8 mouse cellular contexts compared by ENCODE assay signal in the genomic region with DNA sequence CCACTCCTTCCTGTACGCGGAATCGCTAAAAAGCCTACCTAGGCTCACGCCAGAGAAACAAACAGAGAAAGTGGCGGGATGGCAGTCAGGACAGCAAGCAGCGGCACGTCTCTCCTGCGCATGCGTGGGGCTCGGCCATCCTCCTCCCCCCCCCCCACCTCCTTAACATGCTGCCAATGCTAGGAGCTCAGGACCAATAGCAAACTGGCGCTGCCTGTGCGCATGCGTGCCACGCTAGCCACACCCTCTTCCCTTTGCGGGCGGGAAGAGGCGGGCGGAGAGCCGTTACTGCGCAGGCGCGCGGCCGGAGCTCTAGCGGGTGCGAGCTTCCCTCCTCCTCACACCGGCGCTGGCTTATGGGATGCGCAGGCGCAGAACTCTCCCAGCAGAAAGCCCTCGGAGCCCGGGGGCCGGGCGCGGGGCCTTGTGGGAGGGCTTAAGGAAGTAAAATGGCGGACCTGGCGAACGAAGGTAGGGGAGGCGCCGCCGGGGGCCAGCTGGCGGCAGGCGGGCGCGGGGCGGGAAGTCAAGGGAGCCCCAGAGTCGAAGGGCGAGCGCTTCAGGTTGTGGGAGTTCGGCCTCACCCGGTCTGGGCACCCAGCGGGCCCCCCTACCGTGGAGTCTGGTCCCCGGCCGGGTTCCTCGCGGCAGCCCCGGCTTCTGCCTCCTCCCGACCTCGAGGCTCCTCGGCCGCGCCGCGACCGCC. TPM values are rescaled to one million over a fixed set of nuclear protein-coding genes. Genes with fewer than 3 reads are reported as not detected.
DNase-seq lines count a peak whose midpoint lies in the region; ATAC-seq and TF ChIP-seq lines count a peak whose summit lies in the region.

Gene Ranbp3, plus strand, starts transcription at position 354 of the 706 bp plus-strand sequence.

- peaks cover 11 to 21% of the 10 kb centered on the region in 2 experiments for H3K36me3 ChIP-seq in MEL (ENCODE audit: control insufficient read depth in 1 of 2, insufficient read depth in 2 of 2, low read length in 2 of 2)
- H3K36me3 ChIP-seq in forebrain, postnatal 0 days (ENCODE audit: insufficient read depth): peaks cover 11% of the 10 kb centered on the region; the same call in 1 of the 2 replicates
- H3K36me3 ChIP-seq in lung, embryonic 15.5 days: peaks cover 21% of the 10 kb centered on the region

- WGBS in cerebellum, adult 2 months: under 1% methylated on average over 65 of the region's 66 CpGs
- under 1% methylated on average over 57 of the region's 66 CpGs for WGBS in forebrain, postnatal 0 days
- WGBS in lung, embryonic 15.5 days: under 1% methylated on average over 60 of the region's 66 CpGs

- TF ChIP-seq POLR2A in MEL (IDR thresholded peaks at IDR 0.05; ENCODE audit: control insufficient read depth in 1 of 2, insufficient read depth in 1 of 2, low read depth in 1 of 2, low read length in 2 of 2, poor library complexity in 1 of 2): peak; percentile 56 to 96
- TF ChIP-seq POLR2A in cerebellum, adult 2 months (IDR thresholded peaks at IDR 0.05; ENCODE audit: borderline replicate concordance, insufficient read depth, low read length): peak; percentile 98

- no peak for TF ChIP-seq EP300 in MEL (IDR thresholded peaks at IDR 0.05; ENCODE audit: low read depth in 1 of 2, low read length in 2 of 2)

- DNase-seq in MEL (ENCODE audit: low read depth, low spot score): peak; percentile 99
- DNase-seq in cerebellum, adult 2 months: peak; percentile 99 to 100
- peak; percentile 100 for DNase-seq in forebrain, postnatal 0 days
- peak; percentile 100 for DNase-seq in heart, postnatal 4 days
- DNase-seq in layer of hippocampus, adult 8-10 months (ENCODE audit: low spot score in 2 of 2): peak; percentile 99
- DNase-seq in ovary, adult 18-20 months (ENCODE audit: low spot score): peak; percentile 100
- peak; percentile 100 for DNase-seq in thymus, postnatal 0 days (ENCODE audit: low spot score)

- H3K4me3 ChIP-seq in MEL (ENCODE audit: control insufficient read depth in 1 of 2, insufficient read depth in 1 of 2, low read depth in 2 of 2, low read length in 2 of 2): peak within 1 kb of the TSS; percentile 92 to 96
- H3K4me3 ChIP-seq in cerebellum, adult 2 months (replicated peaks; ENCODE audit: insufficient read depth, low read depth, low read length): peak within 1 kb of the TSS; percentile 91
- peak within 1 kb of the TSS; percentile 84 for H3K4me3 ChIP-seq in forebrain, postnatal 0 days (ENCODE audit: low read depth, low read length)
- H3K4me3 ChIP-seq in lung, embryonic 15.5 days: peak within 1 kb of the TSS; percentile 69

- peak within 1 kb of the TSS; percentile 87 for H3K4me2 ChIP-seq in forebrain, postnatal 0 days (ENCODE audit: low read depth)
- H3K4me2 ChIP-seq in lung, embryonic 15.5 days: peak within 1 kb of the TSS; percentile 70

- peaks cover 52% of the 10 kb centered on the region for H3K79me2 ChIP-seq in MEL (ENCODE audit: control insufficient read depth, insufficient read depth, low read length, poor library complexity)

- H3K9me3 ChIP-seq in MEL (replicated peaks; ENCODE audit: insufficient read depth, low read length): no peaks in the 10 kb centered on the region
- H3K9me3 ChIP-seq in forebrain, postnatal 0 days (ENCODE audit: low read length): no peaks in the 10 kb centered on the region
- H3K9me3 ChIP-seq in lung, embryonic 15.5 days: no peaks in the 10 kb centered on the region

- no peaks in the 10 kb centered on the region for H3K27me3 ChIP-seq in MEL (ENCODE audit: control insufficient read depth in 1 of 2, insufficient read depth in 2 of 2, low read length in 2 of 2)
- H3K27me3 ChIP-seq in cerebellum, adult 2 months (ENCODE audit: control insufficient read depth, insufficient read depth, low read length): no peaks in the 10 kb centered on the region
- no peaks in the 10 kb centered on the region for H3K27me3 ChIP-seq in forebrain, postnatal 0 days (ENCODE audit: insufficient read depth, low read length)
- H3K27me3 ChIP-seq in lung, embryonic 15.5 days: 0 out of 2 replicates have a peak, but pooled peaks cover 4% of the 10 kb centered on the region

- no peak for TF ChIP-seq RAD21 in MEL (IDR thresholded peaks at IDR 0.05; ENCODE audit: low read depth, low read length)

- peaks cover 3 to 17% of the 10 kb centered on the region in 2 experiments; a peak in 2 of 4 replicates for H3K4me1 ChIP-seq in MEL (ENCODE audit: control insufficient read depth in 1 of 2, insufficient read depth in 2 of 2, low read length in 2 of 2)
- peaks cover 14% of the 10 kb centered on the region; the same call in 1 of the 2 replicates for H3K4me1 ChIP-seq in cerebellum, adult 2 months (ENCODE audit: control insufficient read depth, insufficient read depth, low read length)
- peaks cover 12% of the 10 kb centered on the region for H3K4me1 ChIP-seq in forebrain, postnatal 0 days (ENCODE audit: insufficient read depth)
- H3K4me1 ChIP-seq in lung, embryonic 15.5 days: peaks cover 25% of the 10 kb centered on the region

- peak within 1 kb of the TSS; percentile 92 for H3K27ac ChIP-seq in MEL (ENCODE audit: control insufficient read depth, low read depth, low read length)
- H3K27ac ChIP-seq in cerebellum, adult 2 months (ENCODE audit: insufficient read depth, low read length): peak within 1 kb of the TSS; percentile 74
- H3K27ac ChIP-seq in forebrain, postnatal 0 days (ENCODE audit: low read depth, low read length): peak within 1 kb of the TSS; percentile 82
- peak within 1 kb of the TSS; percentile 92 for H3K27ac ChIP-seq in lung, embryonic 15.5 days

- peak; percentile 92 for ATAC-seq in forebrain, postnatal 0 days
- ATAC-seq in lung, embryonic 15.5 days (ENCODE audit: borderline replicate concordance, extremely low read depth, low FRiP score, low TSS enrichment): peak; percentile 94

- H3K9ac ChIP-seq in MEL (ENCODE audit: control insufficient read depth, low read depth, low read length, poor library complexity, severe bottlenecking): peak within 1 kb of the TSS; percentile 99
- H3K9ac ChIP-seq in forebrain, postnatal 0 days: peak within 1 kb of the TSS; percentile 90
- H3K9ac ChIP-seq in lung, embryonic 15.5 days: peak within 1 kb of the TSS; percentile 98

- no peak for TF ChIP-seq CTCF in MEL (IDR thresholded peaks at IDR 0.05 in 2 of 3, conservative IDR thresholded peaks at IDR 0.05 in 1 of 3; ENCODE audit: control insufficient read depth in 1 of 3, insufficient read depth in 1 of 3, low read depth in 2 of 3, low read length in 3 of 3, poor library complexity in 1 of 3, severe bottlenecking in 1 of 3)
- TF ChIP-seq CTCF in cerebellum, adult 2 months (IDR thresholded peaks at IDR 0.05; ENCODE audit: borderline replicate concordance, insufficient read depth, low read depth, low read length): no peak
- TF ChIP-seq CTCF in forebrain, postnatal 0 days (IDR thresholded peaks at IDR 0.05; ENCODE audit: low read depth): no peak

TF ChIP-seq in MEL, 35 proteins besides CTCF, POLR2A, EP300 and RAD21 (continues in another document):
- TF ChIP-seq ZNF384 (IDR thresholded peaks at IDR 0.05; ENCODE audit: low read depth, low read length): no peak
- TF ChIP-seq KAT2A (conservative IDR thresholded peaks at IDR 0.05; ENCODE audit: low read depth, low read length): no peak; the same call in 1 of the 2 replicates
- TF ChIP-seq ETS1 (IDR thresholded peaks at IDR 0.05; ENCODE audit: low read depth, low read length): peak; percentile 39; the same call in 1 of the 2 replicates
- no peak for TF ChIP-seq BHLHE40 (IDR thresholded peaks at IDR 0.05; ENCODE audit: borderline replicate concordance, low read depth, low read length)
- TF ChIP-seq MAZ (IDR thresholded peaks at IDR 0.05; ENCODE audit: low read depth, low read length): peak; percentile 87
- TF ChIP-seq POLR2AphosphoS5 (IDR thresholded peaks at IDR 0.05; ENCODE audit: borderline replicate concordance, low read depth, low read length): no peak
- peak; percentile 71; the same call in 1 of the 2 replicates for TF ChIP-seq ELF1 (IDR thresholded peaks at IDR 0.05; ENCODE audit: low read depth, low read length)
- TF ChIP-seq POLR2AphosphoS2 (IDR thresholded peaks at IDR 0.05; ENCODE audit: low read length): peak; percentile 93
- TF ChIP-seq TAL1 (IDR thresholded peaks at IDR 0.05; ENCODE audit: low read length): no peak
- TF ChIP-seq MAFK (IDR thresholded peaks at IDR 0.05; ENCODE audit: borderline replicate concordance, low read depth, low read length): no peak
- TF ChIP-seq USF1 (IDR thresholded peaks at IDR 0.05; ENCODE audit: low read depth, low read length): no peak
- TF ChIP-seq USF2 (IDR thresholded peaks at IDR 0.05; ENCODE audit: borderline replicate concordance in 1 of 2, insufficient read depth in 1 of 2, low read depth in 1 of 2, low read length in 2 of 2): no peak
- TF ChIP-seq E2F4 (IDR thresholded peaks at IDR 0.05; ENCODE audit: borderline replicate concordance, low read depth, low read length): peak; percentile 88; the same call in 1 of the 2 replicates
- no peak for TF ChIP-seq ZC3H11A (IDR thresholded peaks at IDR 0.05; ENCODE audit: low read depth, low read length)
- peak; percentile 84 for TF ChIP-seq NELFE (IDR thresholded peaks at IDR 0.05; ENCODE audit: low read depth, low read length)
- no peak for TF ChIP-seq MYB (IDR thresholded peaks at IDR 0.05; ENCODE audit: low read depth, low read length)
- TF ChIP-seq TBP (IDR thresholded peaks at IDR 0.05; ENCODE audit: low read depth, low read length): peak; percentile 69
- TF ChIP-seq MXI1 (IDR thresholded peaks at IDR 0.05; ENCODE audit: low read depth, low read length): peak; percentile 50
- TF ChIP-seq MYC (IDR thresholded peaks at IDR 0.05; ENCODE audit: low read depth, low read length): no peak
- TF ChIP-seq ZKSCAN1 (IDR thresholded peaks at IDR 0.05; ENCODE audit: low read depth, low read length): no peak
- no peak for TF ChIP-seq GABPA (IDR thresholded peaks at IDR 0.05; ENCODE audit: low read depth, low read length)
- no peak for TF ChIP-seq MEF2A (IDR thresholded peaks at IDR 0.05; ENCODE audit: extremely low read depth, insufficient replicate concordance, low read depth, low read length, poor library complexity, severe bottlenecking)
- TF ChIP-seq GATA1 (IDR thresholded peaks at IDR 0.05; ENCODE audit: low read depth, low read length): no peak

RNA-seq across cellular contexts. Expression of gene Ranbp3, which starts in this region (rescaled TPM):
- 123 and 137 TPM in 2 replicates for total RNA-seq in MEL (2012; rRNA removed)
- polyA plus RNA-seq in MEL (2012; ENCODE audit: insufficient read depth in 1 of 2, insufficient read length in 2 of 2, low read depth in 1 of 2, low replicate concordance in 2 of 2, missing spikeins in 1 of 2): 100 to 1,000 TPM in 1 of 2 experiments, not detected in 1; 150 TPM
- polyA plus RNA-seq in cerebellum, adult 2 months (2012; rRNA removed): 122 and 125 TPM in 2 replicates
- total RNA-seq in forebrain, postnatal 0 days (2014; rRNA removed): 104 and 115 TPM in 2 replicates
- 98.2 and 100 TPM in 2 replicates for polyA plus RNA-seq in forebrain, postnatal 0 days (2015; fragmentation: Nextera tagmentation; extraction: Ambion mirVana)
- total RNA-seq in heart, postnatal 4 days (2021): 10 to 100 TPM; 60.5 to 61.8 TPM
- 10 to 100 TPM; 89.0 to 93.5 (median 93.0) TPM for total RNA-seq in layer of hippocampus, adult 8-10 months (2022)
- polyA plus RNA-seq in lung, embryonic 15.5 days (2015; fragmentation: Nextera tagmentation; extraction: Ambion mirVana): 90.8 and 96.6 TPM in 2 replicates
- 76.2 and 81.4 TPM in 2 replicates for polyA plus RNA-seq in thymus, postnatal 0 days (2015; fragmentation: Nextera tagmentation; extraction: Ambion mirVana)

Comparison
In these comparisons a context has a peak if more than half of its experiments do, and no peak if none do; other contexts are left out.
1. Peak in every context shown above with its lines: DNase-seq, ATAC-seq, H3K4me3 ChIP-seq and H3K27ac ChIP-seq.